Comparison of ENCODE assay signal across 8 mouse cellular contexts in the genomic region with DNA sequence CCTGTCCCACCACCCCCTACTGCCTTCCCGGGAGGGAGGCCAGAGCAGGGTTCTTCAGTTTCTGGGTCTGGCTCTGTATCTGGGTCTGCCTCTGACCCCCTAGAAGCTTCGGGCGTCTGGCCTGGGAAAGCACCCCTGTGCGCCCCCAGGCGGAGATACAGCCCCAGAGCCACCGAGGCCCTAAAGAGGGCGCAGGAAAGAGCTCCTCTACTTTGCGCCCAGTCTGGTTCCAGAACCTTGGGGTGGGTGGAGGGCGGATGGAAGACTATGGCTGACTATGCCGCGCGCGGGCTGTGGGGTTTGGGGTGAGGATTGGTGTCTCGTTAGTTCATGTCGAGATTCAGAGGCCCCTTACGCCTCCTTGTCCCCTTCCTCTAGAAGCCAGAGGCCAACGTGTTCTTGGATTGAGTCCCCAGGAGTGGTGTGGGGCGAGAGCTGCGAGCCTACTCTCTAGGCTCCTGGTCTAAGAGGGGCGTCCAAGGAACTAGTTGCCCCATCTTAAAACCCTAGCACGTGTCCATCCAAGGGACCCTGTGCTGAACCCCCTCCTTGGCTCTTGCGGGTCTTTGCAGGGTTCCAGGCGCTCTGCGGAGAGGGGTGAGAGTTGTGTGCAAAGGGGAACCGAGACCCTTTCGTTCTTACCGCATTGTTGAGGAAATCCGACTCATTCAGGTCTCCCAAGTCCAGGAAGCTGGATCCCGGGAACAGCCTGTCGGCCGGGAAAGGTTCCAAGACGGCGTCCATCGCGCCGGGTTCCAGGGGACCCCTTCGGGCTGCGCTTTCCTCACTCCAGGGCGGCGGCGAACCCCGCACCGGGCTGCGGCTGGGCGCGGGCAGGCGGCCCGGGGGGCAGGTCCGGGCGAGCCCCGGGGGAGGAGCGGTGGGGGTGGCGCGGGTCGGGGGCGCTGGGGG. TPM values are rescaled to one million over a fixed set of nuclear protein-coding genes. Genes with fewer than 3 reads are reported as not detected.
DNase-seq lines count a peak whose midpoint lies in the region; ATAC-seq and TF ChIP-seq lines count a peak whose summit lies in the region.

No protein-coding gene starts in this region.

- peak overlapping the region; percentile 74 for H3K4me2 ChIP-seq in embryonic facial prominence, embryonic 14.5 days (ENCODE audit: low read depth, low read length)
- peak overlapping the region; percentile 98 for H3K4me2 ChIP-seq in heart, postnatal 0 days (ENCODE audit: low read depth, low read length)
- H3K4me2 ChIP-seq in limb, embryonic 12.5 days = peak overlapping the region; percentile 95
- peak overlapping the region; percentile 96 for H3K4me2 ChIP-seq in midbrain, embryonic 13.5 days (replicated peaks)

- H3K36me3 ChIP-seq in ES-E14 (ENCODE audit: control insufficient read depth, insufficient read depth, low read length, poor library complexity, severe bottlenecking) = no peaks in the 10 kb centered on the region
- no peaks in the 10 kb centered on the region for H3K36me3 ChIP-seq in embryonic facial prominence, embryonic 14.5 days (ENCODE audit: control insufficient read depth, insufficient read depth, low read length)
- no peaks in the 10 kb centered on the region for H3K36me3 ChIP-seq in heart, postnatal 0 days (replicated peaks; ENCODE audit: control insufficient read depth, insufficient read depth, low read length)
- H3K36me3 ChIP-seq in limb, embryonic 12.5 days = no peaks in the 10 kb centered on the region
- H3K36me3 ChIP-seq in midbrain, embryonic 13.5 days = no peaks in the 10 kb centered on the region

- H3K4me3 ChIP-seq in ES-E14 (ENCODE audit: insufficient read depth in 1 of 2, low read depth in 1 of 2, low read length in 2 of 2, poor library complexity in 1 of 2, severe bottlenecking in 1 of 2) = peak overlapping the region; percentile 89 to 94
- H3K4me3 ChIP-seq in embryonic facial prominence, embryonic 14.5 days (ENCODE audit: low read depth, low read length) = peak overlapping the region; percentile 75
- H3K4me3 ChIP-seq in heart, postnatal 0 days (ENCODE audit: low read depth, low read length) = peak overlapping the region; percentile 76
- H3K4me3 ChIP-seq in limb, embryonic 12.5 days (replicated peaks) = peak overlapping the region; percentile 60
- peak overlapping the region; percentile 62 for H3K4me3 ChIP-seq in midbrain, embryonic 13.5 days (replicated peaks)

- TF ChIP-seq EP300 in heart, postnatal 0 days (IDR thresholded peaks at IDR 0.05; ENCODE audit: low read depth) = no peak

- H3K9ac ChIP-seq in ES-E14 (ENCODE audit: insufficient read depth, low read depth, low read length, poor library complexity, severe bottlenecking) = peak overlapping the region; percentile 48
- H3K9ac ChIP-seq in embryonic facial prominence, embryonic 14.5 days (ENCODE audit: low read depth, low read length) = peak overlapping the region; percentile 83
- peak overlapping the region; percentile 72 for H3K9ac ChIP-seq in heart, postnatal 0 days (replicated peaks; ENCODE audit: low read depth, low read length)
- H3K9ac ChIP-seq in limb, embryonic 12.5 days (replicated peaks) = peak overlapping the region; percentile 70
- peak overlapping the region; percentile 67 for H3K9ac ChIP-seq in midbrain, embryonic 13.5 days (replicated peaks)

- in situ Hi-C loops in ES-E14 (cut with MboI; ENCODE audit: low sequenced_read_pairs in 2 of 2, unreplicated experiment in 2 of 2) = no loop called here

- H3K4me1 ChIP-seq in ES-E14 (ENCODE audit: control insufficient read depth in 2 of 2, insufficient read depth in 2 of 2, low read length in 2 of 2, poor library complexity in 1 of 2) = no peaks in the 10 kb centered on the region
- H3K4me1 ChIP-seq in embryonic facial prominence, embryonic 14.5 days (ENCODE audit: control insufficient read depth, insufficient read depth, low read length) = peaks cover 22% of the 10 kb centered on the region
- H3K4me1 ChIP-seq in heart, postnatal 0 days (ENCODE audit: control insufficient read depth, insufficient read depth) = peaks cover 8% of the 10 kb centered on the region
- H3K4me1 ChIP-seq in limb, embryonic 12.5 days (replicated peaks) = peaks cover 29% of the 10 kb centered on the region
- H3K4me1 ChIP-seq in midbrain, embryonic 13.5 days (replicated peaks) = peaks cover 15% of the 10 kb centered on the region

- H3K27ac ChIP-seq in ES-E14 (ENCODE audit: insufficient read depth, low read depth, low read length, poor library complexity, severe bottlenecking) = no peak overlapping the region
- peak overlapping the region; percentile 83 for H3K27ac ChIP-seq in embryonic facial prominence, embryonic 14.5 days (replicated peaks; ENCODE audit: low read depth, low read length)
- H3K27ac ChIP-seq in heart, postnatal 0 days (ENCODE audit: low read depth) = peak overlapping the region; percentile 70
- no peak overlapping the region for H3K27ac ChIP-seq in limb, embryonic 12.5 days
- H3K27ac ChIP-seq in midbrain, embryonic 13.5 days = no peak overlapping the region

- no peaks in the 10 kb centered on the region; the same call in 1 of the 2 replicates for H3K27me3 ChIP-seq in embryonic facial prominence, embryonic 14.5 days (replicated peaks; ENCODE audit: control insufficient read depth, insufficient read depth, low read length)
- peaks cover 3% of the 10 kb centered on the region; the same call in 1 of the 2 replicates for H3K27me3 ChIP-seq in heart, postnatal 0 days (ENCODE audit: control insufficient read depth, insufficient read depth, low read length)
- peaks cover 63% of the 10 kb centered on the region for H3K27me3 ChIP-seq in limb, embryonic 12.5 days
- H3K27me3 ChIP-seq in midbrain, embryonic 13.5 days = peaks cover 41% of the 10 kb centered on the region

- peak; percentile 56 for TF ChIP-seq CTCF in heart, postnatal 0 days (IDR thresholded peaks at IDR 0.05; ENCODE audit: low read depth)

- no peaks in the 10 kb centered on the region for H3K9me3 ChIP-seq in ES-E14 (ENCODE audit: control insufficient read depth, insufficient read depth, low read depth, low read length)
- no peaks in the 10 kb centered on the region for H3K9me3 ChIP-seq in embryonic facial prominence, embryonic 14.5 days (ENCODE audit: control insufficient read depth, low read length)
- H3K9me3 ChIP-seq in heart, postnatal 0 days (replicated peaks; ENCODE audit: control insufficient read depth, low read length) = no peaks in the 10 kb centered on the region
- H3K9me3 ChIP-seq in limb, embryonic 12.5 days = no peaks in the 10 kb centered on the region
- no peaks in the 10 kb centered on the region for H3K9me3 ChIP-seq in midbrain, embryonic 13.5 days

- 3% methylated on average over 29 of the region's 56 CpGs for WGBS in embryonic facial prominence, embryonic 14.5 days
- WGBS in heart, postnatal 0 days = 3% methylated on average over 51 of the region's 56 CpGs
- 4% methylated on average over 55 of the region's 56 CpGs for WGBS in limb, embryonic 12.5 days
- WGBS in midbrain, embryonic 13.5 days = 6% methylated on average over 43 of the region's 56 CpGs

- ATAC-seq in embryonic facial prominence, embryonic 14.5 days (ENCODE audit: low read depth) = peak; percentile 64
- peak; percentile 28; the same call in 1 of the 2 replicates for ATAC-seq in heart, postnatal 0 days (ENCODE audit: insufficient read depth, low read depth)
- ATAC-seq in limb, embryonic 12.5 days (ENCODE audit: insufficient number of reproducible peaks, insufficient read depth, low FRiP score, low TSS enrichment, low read depth) = peak; percentile 35; the same call in 1 of the 2 replicates
- ATAC-seq in midbrain, embryonic 13.5 days = peak; percentile 60

- peak; percentile 21 for DNase-seq in cerebellum, adult 9-11 months
- DNase-seq in cerebellum, adult 8-10 months = no peak
- DNase-seq in ES-E14 (ENCODE audit: low read depth, low spot score) = no peak
- peak; percentile 75 for DNase-seq in embryonic facial prominence, embryonic 14.5 days (ENCODE audit: low spot score)
- DNase-seq in heart, postnatal 0 days (ENCODE audit: low spot score) = no peak
- DNase-seq in left cerebral cortex, adult 9 months (ENCODE audit: low spot score in 2 of 2) = no peak

TF ChIP-seq in ES-E14, 5 proteins besides CTCF, POLR2A, EP300 and RAD21:
- TF ChIP-seq ZNF384 (IDR thresholded peaks at IDR 0.05; ENCODE audit: low read depth, low read length) = no peak
- no peak for TF ChIP-seq CHD2 (IDR thresholded peaks at IDR 0.05; ENCODE audit: low read depth, low read length)
- no peak for TF ChIP-seq ZC3H11A (IDR thresholded peaks at IDR 0.05; ENCODE audit: borderline replicate concordance, low read depth, low read length)
- TF ChIP-seq HCFC1 (IDR thresholded peaks at IDR 0.05; ENCODE audit: borderline replicate concordance, insufficient read depth, low read length) = no peak
- no peak for TF ChIP-seq MAFK (IDR thresholded peaks at IDR 0.05; ENCODE audit: insufficient read depth, low read depth, low read length)
TF ChIP-seq in ES-E14: peak in this region for 0.

RNA-seq across cellular contexts. Expression of a gene that starts 0.7 kb away (rescaled TPM):
- total RNA-seq in ES-E14 (2012; rRNA removed) = 4.4 and 5.4 TPM in 2 replicates
- 42.6 and 56.6 TPM in 2 replicates for polyA plus RNA-seq in embryonic facial prominence, embryonic 14.5 days (2014; fragmentation: Nextera tagmentation; extraction: Ambion mirVana)
- 3.8 and 6.7 TPM in 2 replicates for total RNA-seq in heart, postnatal 0 days (2014; rRNA removed; ENCODE audit: low replicate concordance)
- polyA plus RNA-seq in heart, postnatal 0 days (2015; fragmentation: Nextera tagmentation; extraction: Ambion mirVana) = 4.1 and 4.2 TPM in 2 replicates
- polyA plus RNA-seq in limb, embryonic 12.5 days (2016; fragmentation: Nextera tagmentation; extraction: Ambion mirVana) = 1.3 and 2.6 TPM in 2 replicates
- 0.98 and 1.2 TPM in 2 replicates for polyA plus RNA-seq in midbrain, embryonic 13.5 days (2015; fragmentation: Nextera tagmentation; extraction: Ambion mirVana)

RNA-seq across cellular contexts. Expression of a gene that starts 48.0 kb away (rescaled TPM):
- 47.0 and 59.0 TPM in 2 replicates for total RNA-seq in ES-E14 (2012; rRNA removed)
- 44.9 and 47.4 TPM in 2 replicates for polyA plus RNA-seq in embryonic facial prominence, embryonic 14.5 days (2014; fragmentation: Nextera tagmentation; extraction: Ambion mirVana)
- total RNA-seq in heart, postnatal 0 days (2014; rRNA removed; ENCODE audit: low replicate concordance) = 77.0 and 77.9 TPM in 2 replicates
- 24.0 and 26.2 TPM in 2 replicates for polyA plus RNA-seq in heart, postnatal 0 days (2015; fragmentation: Nextera tagmentation; extraction: Ambion mirVana)
- polyA plus RNA-seq in limb, embryonic 12.5 days (2016; fragmentation: Nextera tagmentation; extraction: Ambion mirVana) = 33.7 and 39.9 TPM in 2 replicates
- polyA plus RNA-seq in midbrain, embryonic 13.5 days (2015; fragmentation: Nextera tagmentation; extraction: Ambion mirVana) = 21.4 and 26.4 TPM in 2 replicates

Comparison
In these comparisons a context has a peak if more than half of its experiments do, and no peak if none do; other contexts are left out.
1. DNase-seq: peak in cerebellum, adult 9-11 months (single experiment) and embryonic facial prominence, embryonic 14.5 days (single experiment); none in cerebellum, adult 8-10 months (single experiment), ES-E14 (single experiment), heart, postnatal 0 days (single experiment) and left cerebral cortex, adult 9 months (0 of 2).
2. H3K27ac ChIP-seq: peak in embryonic facial prominence, embryonic 14.5 days (single experiment) and heart, postnatal 0 days (single experiment); none in ES-E14 (single experiment), limb, embryonic 12.5 days (single experiment) and midbrain, embryonic 13.5 days (single experiment).
3. Peak in every context shown above with its lines, with median percentiles within 50 percentile points of each other: H3K4me3 ChIP-seq, H3K9ac ChIP-seq, ATAC-seq and H3K4me2 ChIP-seq.